Mouse (Mus musculus) adrenal gland, postnatal 4 days (tissue): Measurements from ENCODE around the gene Phf21a. TPM values are rescaled to one million over a fixed set of nuclear protein-coding genes. Genes with fewer than 3 reads are reported as not detected.
A peak's percentile ranks its signal among the peaks of the same experiment; 100 is the strongest.

Experiments
- DNase-seq, 2 experiments: peaks; one replicate each; pipeline ENCODE4 v3.0.0; 2021 to 2022; ENCODE audit warnings: low spot score in 2 of 2, mixed read lengths in 2 of 2
- long read RNA-seq, 2 experiments: library from polyadenylated mRNA; stranded (forward); transcript quantifications; one replicate each; pipeline ENCODE4 v2.0.0; 2021
- total RNA-seq, 2 experiments: library from RNA; stranded (reverse); gene quantifications; 2 replicates each; pipeline ENCODE4 v1.2.3; 2021

The Phf21a gene
- total RNA-seq = 100 to 1,000 TPM; 108 to 115 TPM
- long read RNA-seq, experiment 1, partial matches to known transcripts = 5 of 20 reads
- long read RNA-seq, experiment 1, other reads (novel, unspliced or antisense) = 15 of 20 reads
- long read RNA-seq, experiment 2, partial matches to known transcripts = 5 of 28 reads
- long read RNA-seq, experiment 2, other reads (novel, unspliced or antisense) = 23 of 28 reads

- DNase-seq = no peak
These were observed at the start of gene Phf21a for GRCm38 (mm10) chr2:92092817-92093216. Gene Phf21a, plus strand, starts transcription at chr2:92093117.

GRCm38 (mm10) chr2:92043285-92043684 is 49.6 kb upstream of the Phf21a start:
- no peak for DNase-seq

GRCm38 (mm10) chr2:92047601-92048000 is 45.3 kb upstream of the Phf21a start:
- no peak for DNase-seq

GRCm38 (mm10) chr2:92048034-92048690 is 44.8 kb upstream of the Phf21a start:
- no peak for DNase-seq

GRCm38 (mm10) chr2:92052188-92052587 is 40.7 kb upstream of the Phf21a start:
- DNase-seq = no peak

- DNase-seq = no peak
These were observed 40.2 kb upstream of the Phf21a start for GRCm38 (mm10) chr2:92052754-92053153.

- DNase-seq = peak; percentile 76 to 85
These were observed 37.7 kb upstream of the Phf21a start for GRCm38 (mm10) chr2:92055101-92055813.

- peak in 1 of 2 experiments; percentile 24 for DNase-seq
These were observed 37.1 kb upstream of the Phf21a start for GRCm38 (mm10) chr2:92055831-92056236.

- DNase-seq = no peak
These were observed 36.2 kb upstream of the Phf21a start for GRCm38 (mm10) chr2:92056760-92057159.

GRCm38 (mm10) chr2:92058469-92058868 is 34.4 kb upstream of the Phf21a start:
- DNase-seq = peak; percentile 78 to 88

- DNase-seq = no peak
These were observed 34.0 kb upstream of the Phf21a start for GRCm38 (mm10) chr2:92058936-92059335.

- DNase-seq = peak in 1 of 2 experiments; percentile 24
These were observed 33.3 kb upstream of the Phf21a start for GRCm38 (mm10) chr2:92059481-92060220.

GRCm38 (mm10) chr2:92060291-92060690 is 32.6 kb upstream of the Phf21a start:
- DNase-seq = no peak

GRCm38 (mm10) chr2:92061337-92061736 is 31.6 kb upstream of the Phf21a start:
- no peak for DNase-seq

GRCm38 (mm10) chr2:92063106-92063505 is 29.8 kb upstream of the Phf21a start:
- no peak for DNase-seq

GRCm38 (mm10) chr2:92065269-92065888 is 27.5 kb upstream of the Phf21a start:
- no peak for DNase-seq

GRCm38 (mm10) chr2:92065938-92066337 is 27.0 kb upstream of the Phf21a start:
- no peak for DNase-seq

GRCm38 (mm10) chr2:92066899-92067298 is 26.0 kb upstream of the Phf21a start:
- DNase-seq = no peak

- no peak for DNase-seq
These were observed 25.3 kb upstream of the Phf21a start for GRCm38 (mm10) chr2:92067600-92067999.

- DNase-seq = no peak
These were observed 23.3 kb upstream of the Phf21a start for GRCm38 (mm10) chr2:92069630-92070029.

GRCm38 (mm10) chr2:92071143-92071542 is 21.8 kb upstream of the Phf21a start:
- DNase-seq = no peak
